Mouse (Mus musculus) intestine, embryonic 15.5 days (tissue): ENCODE results near the gene Pcsk7. TPM values are rescaled to one million over a fixed set of nuclear protein-coding genes. Genes with fewer than 3 reads are reported as not detected.

Experiments
- ATAC-seq: fragments of 200-750 bp; cut with Nextera tagmentation; 2 replicates; pipeline ENCODE4 v1.8.0; 2017; ENCODE audit warnings: moderate TSS enrichment, moderate library complexity
- H3K27ac ChIP-seq: fragments of 300-500 bp; sonication (generic); 2 replicates; pipeline ENCODE4 v1.5.1; 2015; ENCODE audit warnings: mild to moderate bottlenecking, inconsistent platforms
- H3K27me3 ChIP-seq: fragments of 300-500 bp; sonication (generic); replicated peaks from 2 replicates; pipeline ENCODE4 v1.6.1; 2015; ENCODE audit warnings: inconsistent platforms
- H3K36me3 ChIP-seq: fragments of 300-500 bp; sonication (generic); 2 replicates; pipeline ENCODE4 v1.6.1; 2015; ENCODE audit warnings: inconsistent platforms
- H3K4me1 ChIP-seq: fragments of 300-500 bp; sonication (generic); replicated peaks from 2 replicates; pipeline ENCODE4 v1.6.1; 2015; ENCODE audit warnings: inconsistent platforms
- H3K4me2 ChIP-seq: fragments of 300-500 bp; sonication (generic); replicated peaks from 2 replicates; pipeline ENCODE4 v1.6.1; 2015; ENCODE audit warnings: mild to moderate bottlenecking, inconsistent platforms
- H3K4me3 ChIP-seq: fragments of 300-500 bp; sonication (generic); replicated peaks from 2 replicates; pipeline ENCODE4 v1.5.1; 2015; ENCODE audit warnings: inconsistent platforms
- H3K9ac ChIP-seq: fragments of 300-500 bp; sonication (generic); 2 replicates; pipeline ENCODE4 v1.6.1; 2015; ENCODE audit warnings: inconsistent platforms
- H3K9me3 ChIP-seq: fragments of 300-500 bp; sonication (generic); 2 replicates; pipeline ENCODE4 v1.6.1; 2016; ENCODE audit warnings: inconsistent platforms
- WGBS: fragments of 180-500 bp; shearing (Covaris S2); methylation state at CpG from one replicate; pipeline ENCODE4 v1.1.7; 2015; 5-methylcytosine and 5-hydroxymethylcytosine counted together
- polyA plus RNA-seq: library from polyadenylated mRNA; unstranded; fragments of >200 nt; fragmentation: Nextera tagmentation; extraction: Ambion mirVana; gene quantifications from 2 replicates; pipeline ENCODE4 v1.2.1, GENCODE M21; 2015

The Pcsk7 gene
- polyA plus RNA-seq, result 18.5 and 20.2 TPM in 2 replicates

- under 1% methylated on average over 69 of the region's 80 CpGs for WGBS
- H3K4me1 ChIP-seq, result peaks cover 15% of the 10 kb centered on the region
- no peaks in the 10 kb centered on the region for H3K27me3 ChIP-seq
- H3K9me3 ChIP-seq, result no peaks in the 10 kb centered on the region
- H3K9ac ChIP-seq, result peak within 1 kb of the TSS; percentile 93
- peak within 1 kb of the TSS; percentile 96 for H3K4me3 ChIP-seq
- H3K27ac ChIP-seq, result peak within 1 kb of the TSS; percentile 97
- peak; percentile 96 for ATAC-seq
- peaks cover 20% of the 10 kb centered on the region for H3K36me3 ChIP-seq
- peak within 1 kb of the TSS; percentile 77 for H3K4me2 ChIP-seq
Observed at GRCm38 (mm10) chr9:45906355-45907077, at the start of gene Pcsk7, which contains the start of gene Rnf214. Pcsk7 (plus strand) TSS chr9:45906497. Rnf214 (minus strand) TSS chr9:45906911.

- no peaks in the 10 kb centered on the region for H3K27me3 ChIP-seq
- no peak for ATAC-seq
- no peak overlapping the region for H3K4me3 ChIP-seq
- no peak overlapping the region for H3K4me2 ChIP-seq
- WGBS, result 93% methylated on average over 10 of the region's 10 CpGs
- no peaks in the 10 kb centered on the region for H3K9me3 ChIP-seq
- H3K27ac ChIP-seq, result no peak overlapping the region
- no peaks in the 10 kb centered on the region for H3K4me1 ChIP-seq
- peaks cover 36% of the 10 kb centered on the region for H3K36me3 ChIP-seq
- H3K9ac ChIP-seq, result no peak overlapping the region
Observed at GRCm38 (mm10) chr9:45859364-45859763, 46.9 kb upstream of the Pcsk7 start.

GRCm38 (mm10) chr9:45861813-45862212 lies 44.5 kb upstream of the Pcsk7 start:
- Histone ChIP-seq H3K4me3 (no peak overlapping the region), H3K36me3 (peaks cover 48% of the 10 kb centered on the region), H3K4me1 (no peaks in the 10 kb centered on the region), H3K9me3 (no peaks in the 10 kb centered on the region), H3K27ac (no peak overlapping the region), H3K4me2 (no peak overlapping the region), H3K27me3 (no peaks in the 10 kb centered on the region), H3K9ac (no peak overlapping the region)
- WGBS, result 72% methylated on average over 7 of the region's 7 CpGs
- 0 out of 2 replicates have a peak, but pooled peaks have one; percentile 31 for ATAC-seq

- 94% methylated on average over 3 of the region's 3 CpGs for WGBS
- Histone ChIP-seq H3K9me3 (no peaks in the 10 kb centered on the region), H3K27ac (no peak overlapping the region), H3K36me3 (peaks cover 25% of the 10 kb centered on the region), H3K4me2 (no peak overlapping the region), H3K9ac (no peak overlapping the region), H3K4me3 (no peak overlapping the region), H3K4me1 (no peaks in the 10 kb centered on the region), H3K27me3 (no peaks in the 10 kb centered on the region)
- ATAC-seq, result peak; percentile 73
Observed at GRCm38 (mm10) chr9:45869181-45869580, 37.1 kb upstream of the Pcsk7 start.

- H3K9ac ChIP-seq, result no peak overlapping the region
- no peak overlapping the region for H3K27ac ChIP-seq
- no peak overlapping the region for H3K4me3 ChIP-seq
- H3K27me3 ChIP-seq, result no peaks in the 10 kb centered on the region
- H3K36me3 ChIP-seq, result peaks cover 23% of the 10 kb centered on the region
- H3K9me3 ChIP-seq, result no peaks in the 10 kb centered on the region
- H3K4me2 ChIP-seq, result no peak overlapping the region
- peak; percentile 65; the same call in 1 of the 2 replicates for ATAC-seq
- H3K4me1 ChIP-seq, result no peaks in the 10 kb centered on the region
- WGBS, result 57% methylated on average over 3 of the region's 3 CpGs
Observed at GRCm38 (mm10) chr9:45870265-45870664, 36.0 kb upstream of the Pcsk7 start.

- H3K36me3 ChIP-seq, result peaks cover 11% of the 10 kb centered on the region; the same call in 1 of the 2 replicates
Observed at GRCm38 (mm10) chr9:45877928-45878327, 28.4 kb upstream of the Pcsk7 start.

GRCm38 (mm10) chr9:45893681-45894080 lies 12.6 kb upstream of the Pcsk7 start:
- Histone ChIP-seq H3K4me3 (no peak overlapping the region), H3K9ac (no peak overlapping the region), H3K27ac (no peak overlapping the region), H3K4me2 (no peak overlapping the region), H3K4me1 (no peaks in the 10 kb centered on the region), H3K27me3 (no peaks in the 10 kb centered on the region), H3K36me3 (peaks cover 33% of the 10 kb centered on the region), H3K9me3 (no peaks in the 10 kb centered on the region)
- ATAC-seq, result no peak

More at GRCm38 (mm10) chr9:45877928-45878327, 28.4 kb upstream of the Pcsk7 start:
- Histone ChIP-seq H3K27ac (no peak overlapping the region), H3K4me1 (no peaks in the 10 kb centered on the region), H3K9me3 (no peaks in the 10 kb centered on the region), H3K9ac (no peak overlapping the region), H3K27me3 (no peaks in the 10 kb centered on the region), H3K4me2 (no peak overlapping the region), H3K4me3 (no peak overlapping the region)
- no peak for ATAC-seq
- WGBS, result 67% methylated on average over 2 of the region's 2 CpGs

GRCm38 (mm10) chr9:45905196-45905595 lies 1.1 kb upstream of the Pcsk7 start:
- WGBS, result 53% methylated on average over 4 of the region's 4 CpGs
- Histone ChIP-seq H3K27ac (no peak overlapping the region), H3K9me3 (no peaks in the 10 kb centered on the region)

GRCm38 (mm10) chr9:45905811-45906237 lies 473 bp upstream of the Pcsk7 start:
- H3K9ac ChIP-seq, result peak overlapping the region; percentile 93
- H3K36me3 ChIP-seq, result peaks cover 13% of the 10 kb centered on the region
- H3K4me2 ChIP-seq, result peak overlapping the region; percentile 77
- H3K27ac ChIP-seq, result peak overlapping the region; percentile 97
- peak; percentile 37 for ATAC-seq
- H3K4me1 ChIP-seq, result peaks cover 15% of the 10 kb centered on the region
- H3K9me3 ChIP-seq, result no peaks in the 10 kb centered on the region
- H3K4me3 ChIP-seq, result peak overlapping the region; percentile 96
- H3K27me3 ChIP-seq, result no peaks in the 10 kb centered on the region
- WGBS, result under 1% methylated on average over 16 of the region's 27 CpGs

More at GRCm38 (mm10) chr9:45905196-45905595, 1.1 kb upstream of the Pcsk7 start:
- H3K4me1 ChIP-seq, result peaks cover 15% of the 10 kb centered on the region
- no peak for ATAC-seq
- peaks cover 7% of the 10 kb centered on the region; the same call in 1 of the 2 replicates for H3K36me3 ChIP-seq
- no peak overlapping the region; the same call in 1 of the 2 replicates for H3K9ac ChIP-seq
- H3K4me2 ChIP-seq, result peak overlapping the region; percentile 77
- H3K4me3 ChIP-seq, result peak overlapping the region; percentile 96
- H3K27me3 ChIP-seq, result no peaks in the 10 kb centered on the region

GRCm38 (mm10) chr9:45907078-45907428 lies 756 bp downstream of the Pcsk7 start:
- Histone ChIP-seq H3K36me3 (peaks cover 20% of the 10 kb centered on the region), H3K27me3 (no peaks in the 10 kb centered on the region), H3K4me1 (peaks cover 15% of the 10 kb centered on the region), H3K9ac (peak overlapping the region; percentile 93), H3K27ac (peak overlapping the region; percentile 97), H3K4me2 (peak overlapping the region; percentile 77), H3K4me3 (peak overlapping the region; percentile 96), H3K9me3 (no peaks in the 10 kb centered on the region)
- ATAC-seq, result peak; percentile 44
- WGBS, result under 1% methylated on average over 19 of the region's 19 CpGs

GRCm38 (mm10) chr9:45910995-45911394 lies 4.7 kb downstream of the Pcsk7 start:
- Histone ChIP-seq H3K4me3 (no peak overlapping the region), H3K27me3 (no peaks in the 10 kb centered on the region), H3K4me1 (peaks cover 11% of the 10 kb centered on the region), H3K4me2 (no peak overlapping the region), H3K27ac (no peak overlapping the region), H3K9me3 (no peaks in the 10 kb centered on the region), H3K9ac (no peak overlapping the region), H3K36me3 (peaks cover 31% of the 10 kb centered on the region)
- ATAC-seq, result no peak
- WGBS, result 83% methylated on average over 3 of the region's 3 CpGs

GRCm38 (mm10) chr9:45911673-45912072 lies 5.4 kb downstream of the Pcsk7 start:
- Histone ChIP-seq H3K27me3 (no peaks in the 10 kb centered on the region), H3K4me3 (no peak overlapping the region), H3K4me2 (no peak overlapping the region), H3K4me1 (peaks cover 11% of the 10 kb centered on the region), H3K36me3 (peaks cover 34% of the 10 kb centered on the region), H3K9me3 (no peaks in the 10 kb centered on the region), H3K27ac (no peak overlapping the region), H3K9ac (no peak overlapping the region)
- ATAC-seq, result no peak
- WGBS, result 62% methylated on average over 1 of the region's 1 CpGs

- H3K4me2 ChIP-seq, result no peak overlapping the region
- H3K27ac ChIP-seq, result no peak overlapping the region
- no peaks in the 10 kb centered on the region for H3K27me3 ChIP-seq
- no peak for ATAC-seq
- no peak overlapping the region for H3K4me3 ChIP-seq
- WGBS, result 88% methylated on average over 2 of the region's 2 CpGs
- no peaks in the 10 kb centered on the region for H3K9me3 ChIP-seq
- H3K36me3 ChIP-seq, result peaks cover 37% of the 10 kb centered on the region
- H3K9ac ChIP-seq, result no peak overlapping the region
- H3K4me1 ChIP-seq, result no peaks in the 10 kb centered on the region
Observed at GRCm38 (mm10) chr9:45915659-45916058, 9.4 kb downstream of the Pcsk7 start.
